Mouse (Mus musculus) hindbrain, embryonic 16.5 days (tissue): Measurements from ENCODE around the gene Lmod1. TPM values are rescaled to one million over a fixed set of nuclear protein-coding genes. Genes with fewer than 3 reads are reported as not detected.

Experiments
- ATAC-seq: fragments of 200-750 bp; cut with Nextera tagmentation; 2 replicates; pipeline ENCODE4 v1.8.0; 2017; ENCODE audit warnings: moderate TSS enrichment, moderate library complexity
- H3K27ac ChIP-seq: fragments of 300-500 bp; sonication (generic); 2 replicates; pipeline ENCODE4 v1.5.1; 2014; ENCODE audit warnings: low read depth, mild to moderate bottlenecking, control low read depth, low read length, moderate library complexity
- H3K27me3 ChIP-seq: fragments of 300-500 bp; sonication (generic); replicated peaks from 2 replicates; pipeline ENCODE4 v1.6.1; 2014; ENCODE audit warnings: low read length; ENCODE audit not compliant: control insufficient read depth, insufficient read depth
- H3K36me3 ChIP-seq: fragments of 300-500 bp; sonication (generic); 2 replicates; pipeline ENCODE4 v1.6.1; 2014; ENCODE audit warnings: mild to moderate bottlenecking, low read length, moderate library complexity, mixed read lengths; ENCODE audit not compliant: control insufficient read depth, insufficient read depth
- H3K4me1 ChIP-seq: fragments of 300-500 bp; sonication (generic); 2 replicates; pipeline ENCODE4 v1.6.1; 2014; ENCODE audit warnings: low read depth, low read length; ENCODE audit not compliant: control insufficient read depth, insufficient read depth
- H3K4me2 ChIP-seq: fragments of 300-500 bp; sonication (generic); 2 replicates; pipeline ENCODE4 v1.6.1; 2014; ENCODE audit warnings: mild to moderate bottlenecking, low read length, control low read depth, moderate library complexity
- H3K4me3 ChIP-seq: fragments of 300-500 bp; sonication (generic); 2 replicates; pipeline ENCODE4 v1.5.1; 2014; ENCODE audit warnings: mild to moderate bottlenecking, low read length, control low read depth, moderate library complexity
- H3K9ac ChIP-seq: fragments of 300-500 bp; sonication (generic); 2 replicates; pipeline ENCODE4 v1.6.1; 2014; ENCODE audit warnings: low read depth, mild to moderate bottlenecking, control low read depth, low read length, moderate library complexity
- H3K9me3 ChIP-seq: fragments of 300-500 bp; sonication (generic); 2 replicates; pipeline ENCODE4 v1.6.1; 2014; ENCODE audit warnings: mild to moderate bottlenecking, low read length, moderate library complexity; ENCODE audit not compliant: control insufficient read depth
- WGBS: fragments of 180-500 bp; shearing (Covaris S2); extraction: QIAGEN DNeasy Blood & Tissue Kit; methylation state at CpG from one replicate; pipeline ENCODE4 v1.1.7; 2014; 5-methylcytosine and 5-hydroxymethylcytosine counted together
- polyA plus RNA-seq: library from polyadenylated mRNA; unstranded; fragments of >200 nt; fragmentation: Nextera tagmentation; extraction: Ambion mirVana; gene quantifications from 2 replicates; pipeline ENCODE4 v1.2.1, GENCODE M21; 2015

Lmod1 gene
- polyA plus RNA-seq, 1 experiment from 2014 or later, result 0.28 TPM

GRCm38 (mm10) chr1:135347498-135348169 is 23.0 kb downstream of the Lmod1 start:
- Histone ChIP-seq H3K4me3 (no peak overlapping the region), H3K4me2 (no peak overlapping the region), H3K4me1 (no peaks in the 10 kb centered on the region), H3K9me3 (no peaks in the 10 kb centered on the region), H3K27me3 (no peaks in the 10 kb centered on the region), H3K27ac (no peak overlapping the region), H3K9ac (no peak overlapping the region), H3K36me3 (no peaks in the 10 kb centered on the region)
- ATAC-seq, result no peak
- WGBS, result 54% methylated on average over 4 of the region's 4 CpGs

- H3K36me3 ChIP-seq, result no peaks in the 10 kb centered on the region
- H3K27me3 ChIP-seq, result no peaks in the 10 kb centered on the region
- no peak overlapping the region for H3K9ac ChIP-seq
- no peak overlapping the region for H3K4me2 ChIP-seq
- no peak overlapping the region for H3K4me3 ChIP-seq
- no peaks in the 10 kb centered on the region for H3K4me1 ChIP-seq
- WGBS, result 73% methylated on average over 3 of the region's 3 CpGs
- no peak overlapping the region for H3K27ac ChIP-seq
- H3K9me3 ChIP-seq, result no peaks in the 10 kb centered on the region
- no peak for ATAC-seq
Observed at GRCm38 (mm10) chr1:135351953-135352352, 27.3 kb downstream of the Lmod1 start.

- H3K9me3 ChIP-seq, result no peaks in the 10 kb centered on the region
- 32% methylated on average over 2 of the region's 2 CpGs for WGBS
- ATAC-seq, result no peak
- H3K36me3 ChIP-seq, result no peaks in the 10 kb centered on the region
- H3K27me3 ChIP-seq, result no peaks in the 10 kb centered on the region
- no peaks in the 10 kb centered on the region for H3K4me1 ChIP-seq
- no peak overlapping the region for H3K27ac ChIP-seq
- H3K4me3 ChIP-seq, result no peak overlapping the region
- no peak overlapping the region for H3K4me2 ChIP-seq
- H3K9ac ChIP-seq, result no peak overlapping the region
Observed at GRCm38 (mm10) chr1:135359071-135359470, 34.5 kb downstream of the Lmod1 start.

GRCm38 (mm10) chr1:135361491-135361890 is 36.9 kb downstream of the Lmod1 start:
- H3K4me1 ChIP-seq, result no peaks in the 10 kb centered on the region
- H3K4me2 ChIP-seq, result no peak overlapping the region
- no peak overlapping the region for H3K27ac ChIP-seq
- H3K9me3 ChIP-seq, result no peaks in the 10 kb centered on the region
- 57% methylated on average over 4 of the region's 4 CpGs for WGBS
- ATAC-seq, result no peak
- no peak overlapping the region for H3K9ac ChIP-seq
- no peaks in the 10 kb centered on the region for H3K27me3 ChIP-seq
- H3K4me3 ChIP-seq, result no peak overlapping the region
- H3K36me3 ChIP-seq, result no peaks in the 10 kb centered on the region

GRCm38 (mm10) chr1:135362115-135362514 is 37.5 kb downstream of the Lmod1 start:
- no peak overlapping the region for H3K4me2 ChIP-seq
- ATAC-seq, result no peak

GRCm38 (mm10) chr1:135363446-135363845 is 38.8 kb downstream of the Lmod1 start:
- Histone ChIP-seq H3K36me3 (no peaks in the 10 kb centered on the region), H3K27ac (no peak overlapping the region), H3K4me1 (no peaks in the 10 kb centered on the region), H3K4me2 (no peak overlapping the region), H3K4me3 (no peak overlapping the region), H3K27me3 (no peaks in the 10 kb centered on the region), H3K9me3 (no peaks in the 10 kb centered on the region), H3K9ac (no peak overlapping the region)
- 91% methylated on average over 8 of the region's 8 CpGs for WGBS
- no peak for ATAC-seq

More at GRCm38 (mm10) chr1:135362115-135362514, 37.5 kb downstream of the Lmod1 start:
- H3K4me1 ChIP-seq, result no peaks in the 10 kb centered on the region
- no peak overlapping the region for H3K4me3 ChIP-seq
- H3K9ac ChIP-seq, result no peak overlapping the region
- no peak overlapping the region for H3K27ac ChIP-seq
- no peaks in the 10 kb centered on the region for H3K36me3 ChIP-seq
- H3K27me3 ChIP-seq, result no peaks in the 10 kb centered on the region
- no peaks in the 10 kb centered on the region for H3K9me3 ChIP-seq

- Histone ChIP-seq H3K36me3 (no peaks in the 10 kb centered on the region), H3K27ac (no peak overlapping the region), H3K4me2 (no peak overlapping the region), H3K4me3 (no peak overlapping the region), H3K4me1 (peaks cover 8% of the 10 kb centered on the region), H3K27me3 (no peaks in the 10 kb centered on the region), H3K9ac (no peak overlapping the region), H3K9me3 (no peaks in the 10 kb centered on the region)
- ATAC-seq, result no peak
Observed at GRCm38 (mm10) chr1:135366380-135366779, 41.8 kb downstream of the Lmod1 start.

- ATAC-seq, result no peak
- no peaks in the 10 kb centered on the region for H3K27me3 ChIP-seq
- no peak overlapping the region for H3K27ac ChIP-seq
- no peak overlapping the region for H3K4me2 ChIP-seq
- no peak overlapping the region for H3K9ac ChIP-seq
- H3K9me3 ChIP-seq, result no peaks in the 10 kb centered on the region
- no peak overlapping the region for H3K4me3 ChIP-seq
- peaks cover 13% of the 10 kb centered on the region for H3K4me1 ChIP-seq
- 84% methylated on average over 7 of the region's 7 CpGs for WGBS
- H3K36me3 ChIP-seq, result no peaks in the 10 kb centered on the region; the same call in 1 of the 2 replicates
Observed at GRCm38 (mm10) chr1:135367005-135367404, 42.4 kb downstream of the Lmod1 start.

GRCm38 (mm10) chr1:135367595-135367994 is 43.0 kb downstream of the Lmod1 start:
- Histone ChIP-seq H3K4me3 (no peak overlapping the region), H3K9me3 (no peaks in the 10 kb centered on the region), H3K4me2 (no peak overlapping the region), H3K9ac (no peak overlapping the region), H3K36me3 (no peaks in the 10 kb centered on the region; the same call in 1 of the 2 replicates), H3K27me3 (no peaks in the 10 kb centered on the region), H3K27ac (no peak overlapping the region), H3K4me1 (peaks cover 19% of the 10 kb centered on the region)
- 77% methylated on average over 8 of the region's 8 CpGs for WGBS
- no peak for ATAC-seq
